Mouse (Mus musculus) liver, adult 2 months (tissue): ENCODE measurements around the gene Abcc6.

Experiments used
- CTCF ChIP-seq: fragments of 200-500 bp; IDR thresholded peaks from 2 replicates; pipeline ENCODE4 v1.5.1; 2011; ENCODE audit warnings: low read depth, low read length, control low read depth
- POLR2A ChIP-seq: fragments of 200-500 bp; IDR thresholded peaks from 2 replicates; pipeline ENCODE4 v1.6.1; 2011; ENCODE audit warnings: low read length, control low read depth; ENCODE audit not compliant: insufficient read depth; ENCODE audit errors: extremely low read depth

DNA sequence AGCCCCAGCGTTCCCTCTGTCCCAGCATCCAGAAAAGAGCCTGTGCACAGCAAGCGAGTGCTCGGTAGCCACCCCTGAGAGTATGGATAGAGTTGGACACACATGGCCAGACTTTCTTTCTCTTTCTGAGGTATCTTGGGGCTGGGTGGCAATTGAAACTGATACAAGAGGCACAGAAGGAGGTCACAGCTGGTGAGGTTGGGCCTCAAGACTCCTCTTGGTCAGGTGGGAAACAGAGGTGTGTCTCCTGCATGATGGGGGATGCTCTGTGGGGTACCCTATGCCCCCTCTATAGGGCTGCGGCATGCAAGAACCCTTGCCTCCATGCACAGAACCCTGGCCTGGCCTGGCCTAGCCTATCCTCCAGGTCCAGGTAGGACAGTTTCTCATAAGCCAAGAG lies 29.5 kb downstream of the Abcc6 start:
- TF ChIP-seq POLR2A, result no peak
- TF ChIP-seq CTCF, result no peak
